ENCODE assay signal across 9 mouse cellular contexts in the genomic region with DNA sequence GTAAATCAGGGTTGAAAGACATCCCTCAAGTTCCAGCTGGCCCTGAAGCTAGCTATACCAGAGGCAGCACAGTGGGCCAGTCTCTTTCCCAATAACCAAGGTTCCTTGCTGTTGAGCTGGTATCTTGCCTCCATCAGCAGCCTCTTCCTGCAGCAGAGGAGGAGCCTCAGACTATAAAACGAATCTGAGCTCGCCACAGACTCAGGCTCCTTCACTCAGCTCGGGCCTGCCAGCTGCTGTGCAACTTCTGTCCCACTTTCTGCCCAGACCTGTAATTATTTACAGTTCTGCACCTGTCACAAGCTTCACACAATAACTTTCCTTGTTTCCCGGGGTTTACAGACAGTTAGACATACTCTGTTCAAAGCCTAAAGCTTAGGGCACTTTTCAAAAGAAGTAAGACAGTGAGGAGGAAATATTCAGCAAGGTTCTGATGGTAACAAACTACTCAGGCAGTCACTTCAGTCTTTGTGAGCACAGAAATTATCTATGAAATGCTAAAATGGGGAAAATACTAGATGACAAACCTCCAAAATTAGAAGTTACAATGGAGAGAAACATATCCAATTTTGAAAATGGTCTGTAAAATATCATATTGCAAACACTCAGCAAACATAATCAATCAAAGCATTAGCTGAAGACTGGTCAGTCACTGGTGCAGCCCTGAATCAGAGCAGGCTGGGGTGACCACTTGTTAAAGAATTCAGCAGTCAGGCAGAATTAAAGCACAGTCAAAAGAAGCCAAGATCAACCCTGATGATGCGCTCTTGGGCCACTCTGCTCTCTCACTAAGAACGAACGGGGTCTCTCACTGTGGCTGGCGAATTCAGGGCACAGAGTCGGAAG.
DNase-seq lines count a peak whose midpoint lies in the region; ATAC-seq lines count a peak whose summit lies in the region.
"Had no signal": no experiment of that assay in that cellular context is flagged by ENCODE, and none has a peak within 500 bp of the region (broad histone marks: within the 10 kb centered on the region; RNA-seq: fewer than 3 reads in every experiment).

No protein-coding gene starts in this region.

- 59% methylated on average over 9 of the region's 9 CpGs for WGBS in hindbrain, embryonic 14.5 days

- H3K4me2 ChIP-seq in hindbrain, embryonic 14.5 days (replicated peaks), result no peak overlapping the region

- H3K36me3 ChIP-seq in hindbrain, embryonic 14.5 days (replicated peaks; ENCODE audit: control insufficient read depth, insufficient read depth), result no peaks in the 10 kb centered on the region

- H3K9ac ChIP-seq in hindbrain, embryonic 14.5 days, result no peak overlapping the region

- DNase-seq in frontal cortex, postnatal 10 days (ENCODE audit: low spot score in 2 of 2), result no peak
- DNase-seq in right cerebral cortex, adult 18-20 months, result peak; percentile 16
- DNase-seq in right cerebral cortex, postnatal 36 days (ENCODE audit: low spot score in 2 of 2), result no peak
- DNase-seq in hindbrain, embryonic 14.5 days (ENCODE audit: low spot score), result no peak
- DNase-seq in thymus, postnatal 0 days (ENCODE audit: low spot score), result peak; percentile 59
- DNase-seq in cerebellum, postnatal 14 days, result no peak
- DNase-seq in spleen, postnatal 4 days (ENCODE audit: low spot score in 2 of 2), result no peak
- DNase-seq: kidney, adult 9 months had no signal

- no peaks in the 10 kb centered on the region for H3K9me3 ChIP-seq in hindbrain, embryonic 14.5 days (ENCODE audit: control insufficient read depth, low read length)

- H3K27ac ChIP-seq in hindbrain, embryonic 14.5 days, result peak overlapping the region; percentile 41; the same call in 1 of the 2 replicates

- peak; percentile 87 for ATAC-seq in frontal cortex, adult (ENCODE audit: low TSS enrichment)
- ATAC-seq in hindbrain, embryonic 14.5 days (ENCODE audit: low FRiP score), result no peak

- no peaks in the 10 kb centered on the region for H3K27me3 ChIP-seq in hindbrain, embryonic 14.5 days (ENCODE audit: control insufficient read depth, insufficient read depth, low read length)

- no peak overlapping the region for H3K4me3 ChIP-seq in hindbrain, embryonic 14.5 days (replicated peaks; ENCODE audit: low read length)

- no peaks in the 10 kb centered on the region for H3K4me1 ChIP-seq in hindbrain, embryonic 14.5 days (replicated peaks; ENCODE audit: control insufficient read depth, insufficient read depth, low read length)

Comparison
In these comparisons a context has a peak if more than half of its experiments do, and no peak if none do; other contexts are left out.
1. DNase-seq: peak in right cerebral cortex, adult 18-20 months (single experiment) and thymus, postnatal 0 days (single experiment); none in frontal cortex, postnatal 10 days (0 of 2), right cerebral cortex, postnatal 36 days (0 of 2), hindbrain, embryonic 14.5 days (single experiment), cerebellum, postnatal 14 days (0 of 2) and spleen, postnatal 4 days (0 of 2).